Mouse (Mus musculus) telencephalon, adult 2 months (tissue): Measurements from ENCODE around the gene Myzap.
"Not testable (repeated sequence)": the region's sequence is repeated elsewhere in the genome, so short reads cannot be mapped to it uniquely, and the experiment has no call there.

Experiments
- DNase-seq: peaks from one replicate; pipeline ENCODE4 v3.0.0-alpha.2; 2011; ENCODE audit warnings: low read depth, low spot score

Gene Myzap

DNA sequence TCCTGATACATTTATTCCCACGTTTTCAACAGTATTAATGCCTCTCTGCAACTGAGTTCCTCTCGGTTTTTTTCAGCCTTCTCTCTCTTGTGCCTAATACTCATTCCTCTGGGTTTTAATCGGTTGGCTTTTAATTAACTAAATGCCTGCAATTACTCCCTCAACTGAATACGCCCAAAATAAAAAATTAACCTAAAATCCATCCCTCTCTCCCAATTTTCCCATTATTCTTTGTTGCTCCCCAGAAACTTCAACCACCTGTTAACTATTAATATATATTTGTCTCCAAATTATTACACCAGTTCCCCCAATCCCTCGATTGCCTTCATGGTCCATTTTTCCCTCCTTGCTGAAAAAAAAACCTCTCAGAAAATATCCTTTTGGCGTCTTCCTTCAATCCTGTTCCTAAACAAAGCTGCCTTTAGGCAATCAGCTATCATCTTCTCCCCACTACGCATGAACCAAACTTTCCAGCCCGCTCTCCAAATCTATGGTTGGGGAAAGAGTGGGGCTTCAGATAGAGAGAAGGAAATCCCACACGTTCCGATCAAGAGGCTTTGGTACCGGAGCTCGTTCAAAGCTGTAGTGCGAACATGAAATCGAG lies 107.2 kb downstream of the Myzap start:
- DNase-seq: no peak

- not testable (repeated sequence) for DNase-seq
These were observed 108.3 kb downstream of the Myzap start for GRCm38 (mm10) chr9:71483872-71484271.

GRCm38 (mm10) chr9:71480305-71480704 lies 111.9 kb downstream of the Myzap start:
- no peak for DNase-seq

DNA sequence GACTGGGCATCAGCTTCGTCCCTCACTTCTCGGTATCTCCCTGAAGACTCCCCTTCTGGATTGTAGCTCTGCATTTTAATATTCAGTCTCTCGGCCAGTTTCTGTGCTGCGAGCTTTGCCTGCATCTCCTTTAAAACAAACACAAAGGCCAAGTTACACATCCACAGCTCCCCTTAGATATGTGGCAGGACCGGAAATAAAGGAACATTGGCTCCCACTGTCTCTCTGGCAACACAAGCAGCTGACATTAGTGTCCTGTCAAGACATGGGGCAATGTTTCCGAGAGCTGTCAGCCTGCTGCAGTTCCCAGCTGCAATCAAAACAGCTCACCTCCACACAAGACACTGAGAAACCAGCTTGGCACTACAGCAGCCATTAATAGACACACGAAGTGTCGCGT lies 112.7 kb downstream of the Myzap start:
- no peak for DNase-seq

DNA sequence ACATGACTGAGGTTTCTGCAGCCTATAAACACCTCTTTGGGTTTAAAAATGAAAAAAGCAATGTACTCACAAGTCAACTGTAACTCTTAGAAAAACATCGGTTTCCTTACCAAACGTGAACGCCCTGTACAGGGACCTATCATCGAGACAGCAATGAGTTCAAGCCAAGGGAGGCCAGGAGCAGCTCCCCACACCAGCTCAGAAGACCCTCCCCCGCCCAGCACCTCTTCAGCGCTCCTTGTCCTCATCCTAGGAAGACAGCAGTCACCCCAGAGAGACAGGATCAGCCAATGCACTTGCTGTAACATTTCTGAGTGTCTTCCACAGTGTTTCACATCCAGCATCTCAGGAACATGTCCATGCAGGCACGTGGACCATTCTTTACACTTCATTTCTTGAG lies 113.6 kb downstream of the Myzap start:
- DNase-seq: no peak

- DNase-seq: no peak
These were observed 115.6 kb downstream of the Myzap start for GRCm38 (mm10) chr9:71476601-71477000.

- DNase-seq: no peak
These were observed 116.6 kb downstream of the Myzap start for GRCm38 (mm10) chr9:71475536-71475935.

DNA sequence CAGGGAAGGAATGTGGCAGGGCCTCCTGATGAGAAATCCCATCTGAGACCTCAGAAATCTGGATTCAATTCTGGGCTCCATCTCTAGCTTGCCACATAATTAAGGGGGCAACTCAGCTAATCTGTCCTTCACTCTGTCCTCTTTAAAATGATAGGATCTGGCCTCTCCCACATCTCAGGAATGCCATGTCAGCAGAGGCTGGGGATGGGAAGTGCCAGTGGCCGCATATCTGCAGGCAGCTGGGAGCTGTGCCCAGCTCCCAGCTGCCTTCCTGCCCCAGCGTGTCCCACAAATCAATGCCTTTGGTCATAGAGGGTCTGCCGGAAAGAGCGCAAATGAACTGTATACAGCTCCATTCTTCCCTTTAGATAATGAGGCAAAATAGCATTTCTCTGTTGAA lies 124.7 kb downstream of the Myzap start:
- no peak for DNase-seq

GRCm38 (mm10) chr9:71466111-71466510 lies 126.0 kb downstream of the Myzap start:
- no peak for DNase-seq

DNA sequence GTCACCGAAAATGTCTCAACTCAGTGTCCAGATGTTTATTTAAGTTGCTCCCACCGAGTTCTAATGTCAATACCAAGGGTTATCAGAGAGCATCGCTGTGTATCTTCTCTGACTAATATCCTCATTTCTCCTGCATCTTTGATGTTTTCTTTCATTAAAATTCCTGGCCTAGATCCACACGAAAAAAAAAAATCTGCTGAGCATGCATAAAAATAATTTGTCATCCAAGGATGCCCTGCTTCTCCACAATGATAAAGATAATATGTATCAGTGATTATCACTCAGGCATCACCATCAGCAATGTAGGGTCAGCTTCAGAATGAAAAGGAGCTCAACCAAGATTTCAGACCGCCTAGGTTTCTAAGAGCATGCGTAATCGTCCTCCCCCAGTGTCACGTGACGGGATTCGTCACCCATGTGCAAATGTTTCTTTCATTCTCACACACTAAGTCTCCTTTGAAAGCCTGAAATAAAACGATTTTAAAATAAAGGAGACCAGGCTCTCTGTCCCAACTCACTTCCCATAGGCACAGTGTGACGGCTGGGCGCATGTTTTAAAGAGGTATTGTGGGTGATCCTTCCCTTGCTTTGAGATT lies 129.0 kb downstream of the Myzap start:
- DNase-seq: no peak

GRCm38 (mm10) chr9:71456738-71457137 lies 135.4 kb downstream of the Myzap start:
- no peak for DNase-seq
